In the genomic region with DNA sequence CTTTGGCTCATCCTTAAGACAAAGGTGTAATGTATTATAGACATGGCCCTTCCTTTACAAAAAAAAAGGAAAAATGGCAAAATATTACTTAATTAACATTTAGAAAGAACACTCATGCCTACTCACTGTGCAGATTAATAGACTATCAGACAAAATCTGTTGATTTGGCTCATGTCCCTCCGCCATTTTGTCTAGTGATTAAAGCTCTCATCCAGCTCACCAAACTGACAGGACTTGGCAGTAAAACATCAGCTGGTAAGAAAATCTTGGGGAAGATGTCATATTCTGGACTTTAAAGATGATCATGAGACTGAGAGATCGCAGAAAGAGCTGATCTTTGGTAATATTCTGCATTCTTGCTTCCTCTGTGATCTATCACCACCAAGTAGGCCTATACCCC, we compare ENCODE assay signal across 16 mouse cellular contexts.
"Had no signal": no experiment of that assay in that cellular context is flagged by ENCODE, and none has a peak within 500 bp of the region (broad histone marks: within the 10 kb centered on the region; RNA-seq: fewer than 3 reads in every experiment).

No protein-coding gene starts in this region.

- ATAC-seq: liver, postnatal 0 days; midbrain, embryonic 16.5 days had no signal

- H3K9me3 ChIP-seq: kidney, embryonic 15.5 days; limb, embryonic 12.5 days; limb, embryonic 15.5 days; megakaryocyte, embryonic 14.5 days; midbrain, embryonic 12.5 days had no signal

- H3K4me2 ChIP-seq: kidney, embryonic 15.5 days; limb, embryonic 12.5 days; limb, embryonic 15.5 days; liver, embryonic 11.5 days; midbrain, embryonic 12.5 days had no signal

- DNase-seq: kidney, adult 11 months; kidney, adult 8-10 months; kidney, postnatal 10 days; kidney, postnatal 36 days; liver, postnatal 0 days; lung, postnatal 36 days; thymus, adult 18-20 months; thymus, postnatal 36 days had no signal

- H3K9ac ChIP-seq: kidney, embryonic 15.5 days; limb, embryonic 12.5 days; limb, embryonic 15.5 days; liver, embryonic 14.5 days; liver, postnatal 0 days; midbrain, embryonic 12.5 days had no signal

- H3K27me3 ChIP-seq: kidney, embryonic 15.5 days; limb, embryonic 12.5 days; limb, embryonic 15.5 days; megakaryocyte, embryonic 14.5 days; midbrain, embryonic 12.5 days had no signal

- H3K36me3 ChIP-seq: kidney, embryonic 15.5 days; limb, embryonic 12.5 days; limb, embryonic 15.5 days; midbrain, embryonic 12.5 days had no signal

- H3K27ac ChIP-seq: kidney, embryonic 15.5 days; limb, embryonic 12.5 days; limb, embryonic 15.5 days; liver, embryonic 14.5 days; midbrain, embryonic 12.5 days had no signal

- H3K4me3 ChIP-seq: kidney, embryonic 15.5 days; limb, embryonic 12.5 days; limb, embryonic 15.5 days; megakaryocyte, embryonic 14.5 days; midbrain, embryonic 12.5 days had no signal

- H3K4me1 ChIP-seq: limb, embryonic 15.5 days; megakaryocyte, embryonic 14.5 days had no signal
